Mouse (Mus musculus): Measurements from ENCODE around the gene Bex6.
A peak's percentile ranks its signal among the peaks of the same experiment; 100 is the strongest.
"Not testable (repeated sequence)": the region's sequence is repeated elsewhere in the genome, so short reads cannot be mapped to it uniquely, and the experiment has no call there.

Bex6 gene

DNA sequence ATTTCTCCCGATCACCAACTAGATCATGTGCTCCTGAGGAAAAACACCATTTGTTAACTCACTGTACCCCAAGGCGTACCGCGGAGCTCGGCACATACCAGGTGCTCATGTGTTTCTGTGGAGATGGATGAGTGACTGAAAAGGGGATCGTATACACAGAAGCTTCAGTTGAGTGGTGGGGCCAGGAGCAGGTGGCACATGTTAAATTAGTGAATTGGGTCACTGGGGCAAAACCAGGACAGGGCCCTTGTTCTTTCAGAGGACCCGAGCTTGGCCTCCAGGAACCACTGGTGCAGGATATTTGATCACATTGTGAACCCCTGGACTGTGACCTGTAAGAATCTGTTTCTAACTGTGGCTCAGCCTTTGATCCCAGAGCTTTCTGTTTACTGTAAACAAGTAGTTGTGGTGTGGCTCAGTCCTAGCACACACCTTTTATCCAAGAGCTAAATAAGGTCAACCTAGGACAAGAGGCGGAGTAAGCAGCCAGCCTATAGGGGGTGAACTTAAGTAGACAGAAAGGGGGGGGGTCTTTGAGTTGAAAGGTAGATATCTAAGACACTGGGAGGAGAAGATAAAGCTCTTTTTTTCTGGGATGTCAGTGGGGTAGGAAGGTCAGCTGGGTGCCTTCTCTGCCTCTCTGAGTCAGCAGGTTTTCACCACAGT is 5.2 kb upstream of the Bex6 start:
- DNase-seq (ENCODE audit: low spot score), result no peak

DNA sequence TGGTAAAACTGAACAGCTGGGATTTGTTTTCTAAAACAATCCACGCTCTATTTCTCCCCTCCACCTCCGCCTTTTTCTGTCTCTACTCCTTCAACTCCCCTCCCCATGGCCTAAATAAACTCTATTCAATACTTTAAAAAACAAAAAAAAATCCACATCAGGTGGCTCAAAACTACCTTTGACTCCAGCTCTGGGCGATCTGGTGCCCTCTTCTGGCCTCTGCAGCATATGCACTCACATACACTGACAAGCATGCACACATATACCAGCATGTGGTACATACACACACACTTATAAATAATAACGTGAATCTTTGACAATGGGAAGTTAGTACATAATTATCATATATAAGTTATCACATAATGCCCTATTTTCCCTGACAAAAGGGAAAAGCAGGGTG is 4.6 kb upstream of the Bex6 start:
- no peak for DNase-seq (ENCODE audit: low spot score)

DNA sequence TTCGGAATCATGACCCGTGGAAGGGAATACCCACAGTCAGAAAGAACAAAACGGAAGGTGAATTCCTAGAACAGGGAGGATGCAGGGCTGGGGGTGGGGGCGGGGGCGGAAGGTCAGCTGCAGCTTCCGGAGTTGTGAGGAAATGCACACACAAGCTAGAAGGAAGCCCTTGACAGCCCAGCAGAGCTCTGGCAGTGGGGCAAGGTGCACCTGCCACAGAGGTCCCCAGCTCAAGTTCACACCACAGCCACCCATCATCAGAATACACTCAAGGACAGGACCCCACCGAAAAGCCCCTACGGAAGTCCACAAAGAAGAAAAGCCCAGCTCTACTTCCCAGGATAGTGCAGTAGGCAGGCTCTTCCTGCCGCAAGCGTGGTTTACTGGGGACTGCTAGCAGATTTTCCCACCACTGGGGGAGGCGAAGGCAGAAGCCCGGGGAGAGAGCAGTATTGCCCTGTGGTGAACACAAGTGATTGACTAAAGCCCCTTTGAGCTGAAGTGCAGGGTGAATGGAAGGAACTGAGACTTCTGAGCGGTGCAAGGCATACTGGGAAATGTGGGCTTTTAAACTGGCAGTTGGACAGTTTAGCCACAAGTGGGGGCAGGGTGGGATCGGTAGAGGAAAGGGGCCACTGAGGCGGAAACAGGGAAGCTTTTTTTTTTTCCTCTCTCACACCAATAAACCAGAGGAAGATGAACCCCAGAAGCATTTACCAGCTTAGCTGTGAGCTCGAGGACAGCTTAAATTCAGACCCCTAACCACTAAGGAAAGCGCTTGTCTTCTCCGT is 2.5 kb upstream of the Bex6 start:
- DNase-seq (ENCODE audit: low spot score), result peak; percentile 21

DNA sequence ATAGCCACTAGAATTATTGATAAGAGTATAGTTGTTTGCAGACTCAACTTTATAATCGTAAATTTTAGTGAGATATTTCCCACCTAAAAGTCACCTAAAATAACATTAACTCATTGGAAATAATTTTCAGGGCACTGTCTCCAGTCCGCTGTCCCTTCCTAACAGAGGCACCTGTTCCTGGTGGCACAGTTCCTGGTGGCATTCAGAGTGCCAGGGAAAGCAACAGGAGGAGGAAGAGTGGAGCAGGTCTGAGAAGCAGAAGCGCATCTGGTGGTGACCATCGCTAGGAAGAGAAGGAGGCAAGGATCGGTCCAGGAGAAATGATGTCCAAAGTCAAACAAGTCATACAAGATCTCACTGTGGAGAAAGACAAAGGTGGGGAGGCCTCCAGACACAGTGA is 6.4 kb downstream of the Bex6 start:
- no peak for DNase-seq (ENCODE audit: low spot score)

DNA sequence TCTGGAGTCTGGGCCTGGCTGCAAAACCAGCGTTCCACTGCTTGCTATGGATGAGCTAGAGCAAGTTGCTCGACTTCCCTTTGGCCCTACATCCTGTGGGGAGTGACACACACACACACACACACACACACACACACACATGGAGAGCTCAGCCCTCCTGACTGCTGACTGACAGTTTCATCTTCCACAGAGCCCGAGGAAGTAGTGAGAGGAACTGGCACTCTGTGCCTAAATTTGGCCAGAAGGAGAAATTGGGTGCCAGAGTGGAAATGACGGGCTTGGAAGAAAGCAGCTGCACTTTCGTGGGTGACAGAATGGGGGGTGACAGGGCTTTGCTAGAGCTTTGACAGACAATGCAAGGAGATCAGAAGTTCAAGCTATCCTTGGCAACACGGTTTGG is 9.5 kb downstream of the Bex6 start:
- no peak for DNase-seq (ENCODE audit: low spot score)

DNA sequence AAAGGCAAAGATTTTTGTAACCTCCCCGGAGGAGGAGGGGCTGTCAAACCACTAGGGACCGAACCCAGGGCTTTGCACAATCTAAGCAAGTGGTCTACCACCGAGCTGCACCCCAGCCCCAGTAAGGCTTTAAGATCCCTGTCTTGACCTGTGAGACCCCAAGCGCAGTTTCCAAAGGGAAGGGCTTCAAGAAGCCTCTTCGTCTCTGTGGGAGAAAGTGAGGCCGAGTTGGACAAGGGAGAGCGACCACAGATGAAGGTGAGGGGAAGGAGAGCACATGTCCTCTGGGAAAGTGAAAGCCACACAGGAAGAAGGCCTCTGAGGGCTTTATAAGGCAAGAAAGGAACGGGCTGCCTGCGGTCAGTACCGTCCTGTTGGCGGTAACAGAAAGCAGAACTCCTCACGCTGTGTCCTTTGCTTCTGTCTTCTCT is 10.4 kb downstream of the Bex6 start:
- DNase-seq (ENCODE audit: low spot score), result no peak

DNA sequence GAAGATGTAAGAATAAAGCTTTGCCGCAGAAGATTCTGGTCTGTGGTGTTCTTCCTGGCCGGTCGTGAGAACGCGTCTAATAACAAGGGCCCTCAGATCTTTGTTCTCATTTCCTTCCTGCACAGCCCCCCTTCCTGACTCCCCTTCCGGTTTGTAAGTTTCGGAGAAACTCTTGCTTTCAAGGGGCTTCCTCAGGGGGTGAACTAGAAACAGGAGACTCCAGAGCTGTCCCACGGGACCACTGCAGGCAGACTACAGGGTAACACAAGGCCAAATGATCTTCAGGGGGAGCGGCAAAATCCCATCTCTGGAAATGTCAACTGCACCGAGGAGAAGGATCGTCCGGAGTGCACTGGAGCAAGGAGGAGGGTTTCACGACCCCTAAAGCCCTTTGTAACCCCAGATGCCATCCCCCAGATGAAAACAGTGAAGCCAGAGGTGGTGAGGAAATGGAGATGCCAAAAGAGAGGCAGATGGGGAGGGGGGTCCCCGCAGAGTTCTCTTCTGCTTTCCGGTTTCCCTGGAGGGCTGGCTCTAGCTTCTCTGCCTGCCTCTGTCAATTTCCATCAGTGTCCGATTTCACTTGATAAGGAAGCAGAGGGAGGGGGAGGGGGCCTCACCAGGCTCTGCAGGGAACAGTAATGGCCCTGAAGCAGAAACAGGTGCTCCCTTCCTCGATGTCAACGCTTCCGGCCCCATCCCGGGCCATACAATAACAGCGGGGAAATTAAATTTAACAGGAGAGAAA is 20.8 kb downstream of the Bex6 start:
- peak; percentile 52 for DNase-seq (ENCODE audit: low spot score)

DNA sequence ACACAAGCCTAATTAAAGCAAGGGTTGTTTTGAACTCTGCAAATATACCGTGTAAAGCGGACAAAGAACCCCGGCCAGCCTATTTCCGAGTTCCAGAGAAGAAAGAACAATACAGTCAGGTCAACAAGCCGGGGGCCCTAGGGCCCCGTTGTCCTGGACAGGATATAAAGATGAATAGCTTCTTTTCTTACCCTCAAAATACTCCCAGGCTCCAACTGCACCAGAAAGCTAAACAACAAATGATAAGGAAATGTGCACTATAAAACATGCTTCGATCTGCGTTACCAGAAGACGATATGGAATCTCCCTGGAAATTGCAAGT is 21.3 kb downstream of the Bex6 start:
- DNase-seq (ENCODE audit: low spot score), result no peak

DNA sequence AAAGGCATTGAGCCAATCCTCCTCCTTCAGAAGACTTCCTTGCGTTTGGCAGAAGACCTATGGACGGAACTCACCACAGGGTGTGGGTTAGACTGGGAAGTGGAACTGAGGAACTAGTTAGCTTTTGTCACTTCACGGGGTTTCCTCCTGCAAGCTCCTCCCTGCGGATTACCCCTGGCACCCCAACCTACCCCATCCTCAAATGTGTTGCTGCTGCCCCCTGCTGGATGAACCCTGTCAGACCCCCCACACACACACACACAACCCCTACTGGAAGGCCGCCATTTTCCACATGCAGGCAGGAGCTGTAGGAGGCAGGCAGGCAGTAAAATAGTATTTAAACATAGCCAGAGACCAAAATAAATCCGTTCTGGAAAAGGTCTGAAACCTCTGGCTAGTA is 23.1 kb downstream of the Bex6 start:
- peak; percentile 82 for DNase-seq (ENCODE audit: low spot score)

DNA sequence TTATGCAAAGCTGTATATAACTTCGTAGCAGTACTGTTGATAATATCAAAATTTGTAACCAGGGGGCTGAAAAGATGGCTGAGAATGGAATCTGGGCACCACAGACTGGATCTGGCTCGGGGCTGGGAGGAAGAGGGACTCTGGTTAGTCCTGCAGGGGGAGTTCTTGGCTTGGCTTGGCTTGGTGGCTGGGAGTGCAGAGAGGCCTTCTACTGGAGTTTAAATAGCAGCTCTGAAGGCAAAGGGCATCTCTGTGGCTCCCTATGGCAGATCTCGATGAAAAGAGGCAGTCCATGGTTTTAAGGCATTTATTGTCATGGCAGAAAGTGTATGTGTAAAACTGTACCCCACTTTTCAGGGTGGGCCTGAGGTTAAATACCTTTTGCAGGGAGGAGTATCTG is 25.3 kb downstream of the Bex6 start:
- DNase-seq (ENCODE audit: low spot score), result no peak

DNA sequence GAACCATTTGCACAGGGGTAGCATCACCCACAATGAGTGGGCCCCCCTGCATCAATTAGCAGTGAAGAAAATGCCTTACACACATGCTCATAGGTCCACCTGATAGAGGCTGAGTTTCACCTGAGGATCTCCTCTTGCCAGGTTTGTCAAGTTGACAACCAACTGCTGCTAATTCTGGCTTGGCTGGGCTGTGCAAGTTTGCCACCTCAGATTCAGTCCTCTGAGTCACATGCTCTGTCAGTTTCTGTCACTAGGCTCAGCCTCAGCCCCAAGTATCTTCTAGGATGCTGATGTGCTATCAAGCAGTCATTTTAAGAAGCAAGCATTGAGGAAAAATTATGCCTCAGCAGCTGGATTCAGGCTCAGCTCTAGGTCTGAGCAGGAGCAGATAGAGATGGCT is 34.5 kb downstream of the Bex6 start:
- DNase-seq (ENCODE audit: low spot score), result no peak

DNA sequence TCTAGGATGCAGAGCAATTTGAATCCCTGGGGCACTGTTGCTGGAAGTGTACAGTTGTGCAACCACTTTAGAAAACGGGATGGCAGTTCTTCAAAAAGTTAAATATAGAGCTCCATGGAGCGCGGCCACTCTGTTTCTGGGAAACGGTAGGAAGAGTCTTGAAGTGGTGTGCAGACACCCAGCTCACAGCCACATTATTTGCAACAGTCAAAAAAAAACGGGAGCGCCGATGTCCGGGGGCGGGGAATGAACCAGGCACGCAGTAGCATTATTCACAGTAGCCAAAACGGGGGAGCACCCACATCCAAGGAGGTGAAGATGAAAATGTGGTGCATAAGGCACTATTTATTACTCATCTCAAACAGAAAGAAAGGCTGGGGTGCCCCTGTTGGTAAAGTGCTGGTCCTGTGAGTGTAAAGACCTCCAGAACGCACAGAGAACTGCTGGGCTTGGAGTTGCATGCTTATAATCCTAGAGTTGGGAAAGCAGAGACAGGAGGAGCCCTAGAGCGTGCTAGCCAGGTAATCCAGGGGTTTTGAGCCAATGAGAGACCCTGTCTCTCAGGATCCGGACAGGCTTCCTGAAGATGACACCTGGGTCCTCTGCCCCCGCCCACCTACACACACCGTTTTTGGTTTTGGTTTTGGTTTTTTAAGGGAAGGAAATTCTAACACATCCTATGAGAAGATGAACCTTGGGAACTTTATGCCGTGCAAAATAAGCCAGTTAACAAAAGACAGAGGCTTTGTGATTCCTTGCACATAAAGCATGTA is 35.4 kb downstream of the Bex6 start:
- DNase-seq (ENCODE audit: low spot score), result no peak

DNA sequence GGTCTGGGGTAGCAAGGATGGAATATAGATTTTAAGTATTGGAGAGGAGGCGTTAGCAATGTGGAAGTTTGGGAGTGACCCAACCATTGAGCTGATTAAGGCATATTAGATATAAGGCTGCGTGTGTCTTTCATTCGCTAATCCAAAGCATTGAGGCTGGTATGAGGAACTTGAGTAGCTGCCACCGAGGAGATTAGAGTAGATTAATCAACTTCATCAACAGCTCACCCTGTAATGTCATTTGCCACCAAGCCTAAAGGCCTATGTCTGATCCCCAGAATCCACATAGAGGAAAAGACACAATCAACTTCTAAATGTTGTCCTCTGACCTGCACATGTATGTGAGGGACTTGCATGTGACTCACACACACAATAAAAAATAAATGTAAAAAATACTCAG is 42.2 kb downstream of the Bex6 start:
- DNase-seq (ENCODE audit: low spot score), result no peak

DNA sequence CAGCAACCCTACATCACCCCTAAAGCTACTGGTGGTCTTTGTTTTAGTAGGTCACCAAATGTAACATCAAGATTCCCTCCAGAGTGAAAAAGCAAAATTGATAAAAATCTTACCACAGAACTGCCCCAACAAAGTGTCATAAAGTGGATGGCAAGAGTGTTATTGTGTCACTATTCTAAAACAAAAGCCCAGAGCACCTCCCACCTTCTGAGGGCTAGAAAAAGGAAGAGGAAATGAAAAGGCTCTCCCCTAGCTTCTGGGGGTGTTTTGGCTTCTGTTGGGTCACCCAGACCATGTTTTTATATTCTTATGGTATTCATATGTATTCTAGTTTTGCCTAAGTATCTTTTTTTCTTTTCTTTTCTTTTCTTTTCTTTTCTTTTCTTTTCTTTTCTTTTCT is 42.8 kb downstream of the Bex6 start:
- no peak for DNase-seq (ENCODE audit: low spot score)

DNA sequence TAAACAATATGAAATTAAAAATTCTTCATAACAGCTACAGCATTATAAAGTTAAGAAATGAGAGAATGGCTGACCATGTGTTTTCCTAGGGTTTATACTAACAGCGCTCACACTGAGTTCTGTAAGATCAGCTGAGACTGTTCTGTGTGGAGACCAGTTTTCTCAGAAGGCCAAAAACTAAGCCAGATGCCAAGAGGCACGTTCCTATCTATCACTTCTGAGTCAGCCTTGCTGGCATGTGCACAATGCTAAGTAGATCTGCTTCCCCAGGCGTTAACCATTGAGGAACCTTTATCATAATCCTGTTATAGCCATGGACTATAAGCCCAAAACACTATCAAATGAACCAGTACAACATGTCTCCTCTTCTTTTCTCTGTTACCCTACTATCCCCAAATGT is 52.4 kb downstream of the Bex6 start:
- DNase-seq (ENCODE audit: low spot score), result not testable (repeated sequence)

Measured in spleen, adult 12 weeks (tissue).